Mouse (Mus musculus) hindlimb bud, embryonic 11.5 days (tissue): ENCODE measurements at regions not wholly inside any gene's neighbourhood (a gene's known extent, or its start where the extent isn't known, plus 50 kb on each side); places are given as distances from the start of the nearest gene placed in this dataset.

Experiments
- DNase-seq: peaks from one replicate; pipeline ENCODE4 v3.0.0-alpha.2; 2012; ENCODE audit warnings: low read depth, low spot score; ENCODE audit errors: extremely low spot score

DNA sequence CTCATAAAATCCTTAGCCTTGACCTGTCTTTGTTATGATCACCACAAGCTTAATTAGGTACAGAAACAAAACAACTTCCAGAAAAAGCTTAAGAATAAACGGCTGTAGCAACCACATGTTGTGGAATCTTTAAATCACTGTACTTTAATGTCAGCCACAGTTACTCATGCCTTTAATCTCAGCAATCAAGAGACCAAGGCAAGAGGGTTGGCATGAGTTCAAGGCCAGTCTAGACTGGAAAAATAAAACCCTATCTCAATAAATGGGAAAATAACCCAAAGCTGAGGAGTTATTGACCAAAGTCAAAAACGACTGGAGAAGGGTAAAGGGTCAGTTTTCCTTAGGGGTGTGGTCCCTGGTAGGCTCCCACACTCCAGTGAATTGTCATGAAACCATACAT, 595.2 kb upstream of the Akr1e1 start:
- no peak for DNase-seq

DNA sequence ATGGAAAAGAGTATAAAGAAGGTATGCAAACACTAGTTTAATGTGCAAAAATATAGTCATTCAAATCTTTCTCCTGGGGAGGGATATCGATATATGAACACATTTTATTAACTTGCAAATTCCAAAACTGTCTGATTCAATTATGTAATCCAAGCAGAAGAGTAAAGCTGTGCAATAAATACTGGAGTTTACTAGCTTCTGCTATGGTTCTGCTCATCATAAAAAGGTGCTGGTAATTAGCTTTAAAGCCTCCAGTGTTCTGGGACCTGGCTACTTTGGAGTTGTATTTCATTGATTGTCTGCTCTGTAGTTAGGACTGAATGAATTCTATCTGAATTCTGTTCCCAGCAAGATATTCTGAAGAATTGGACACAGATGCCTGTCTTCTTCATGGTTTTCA, 602.7 kb upstream of the Akr1e1 start:
- DNase-seq: no peak

DNA sequence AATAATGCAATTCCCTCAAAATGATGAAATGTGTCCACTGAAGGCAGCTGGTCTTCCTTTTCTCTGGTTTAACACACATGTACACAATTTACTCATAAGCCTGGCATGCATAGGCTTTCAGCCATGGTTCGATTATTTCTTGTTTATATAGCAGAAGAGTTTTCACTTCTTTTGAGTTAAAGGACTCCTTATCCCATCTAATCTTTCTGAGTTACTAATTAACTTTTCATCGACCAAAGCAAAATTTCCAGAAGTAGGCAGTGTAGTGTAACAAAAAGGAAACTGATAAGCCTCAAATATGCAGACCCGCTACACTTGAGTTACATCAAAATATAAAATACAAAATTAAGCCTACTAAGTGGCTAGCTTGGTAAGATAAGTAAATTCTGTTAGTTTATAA, 620.5 kb upstream of the Akr1e1 start:
- no peak for DNase-seq

DNA sequence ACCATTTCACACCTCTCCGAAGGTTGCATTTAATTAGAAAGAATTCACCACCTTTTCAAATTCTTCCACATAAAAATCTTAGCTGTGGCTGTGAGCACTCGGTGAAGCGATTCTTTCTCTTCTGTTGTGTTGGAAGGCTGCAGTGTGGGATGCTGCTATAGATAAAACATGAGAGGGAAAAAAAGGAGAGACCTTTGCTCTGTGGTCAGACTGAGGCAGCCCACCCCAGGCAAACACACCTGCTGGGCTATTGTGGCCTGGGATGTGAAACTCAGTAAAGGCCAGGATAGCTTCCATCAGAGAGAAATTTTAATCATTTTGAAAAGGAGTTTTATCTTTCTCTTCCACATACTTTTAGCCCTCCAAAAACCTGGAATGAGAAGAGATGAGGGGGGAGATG, 625.3 kb upstream of the Akr1e1 start:
- DNase-seq: no peak

DNA sequence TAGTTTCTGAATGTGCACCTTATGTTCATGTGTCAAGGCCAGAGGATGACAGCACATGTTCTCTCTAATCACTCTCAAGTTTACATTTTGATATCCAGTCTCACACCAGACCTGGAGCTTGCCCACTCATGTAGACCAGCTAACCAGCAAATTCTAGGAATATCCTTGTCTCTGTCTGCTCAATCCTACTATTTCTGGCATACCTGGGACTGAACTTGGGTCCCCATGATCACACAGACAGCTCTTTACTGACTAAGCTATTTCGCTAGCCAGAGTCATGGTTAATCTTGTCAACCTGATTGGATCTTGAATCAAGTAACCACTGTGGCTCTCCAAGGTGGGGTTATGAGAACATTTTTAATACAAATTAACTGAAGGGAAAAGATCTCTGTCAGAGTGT, 625.9 kb upstream of the Klf6 start:
- no peak for DNase-seq

DNA sequence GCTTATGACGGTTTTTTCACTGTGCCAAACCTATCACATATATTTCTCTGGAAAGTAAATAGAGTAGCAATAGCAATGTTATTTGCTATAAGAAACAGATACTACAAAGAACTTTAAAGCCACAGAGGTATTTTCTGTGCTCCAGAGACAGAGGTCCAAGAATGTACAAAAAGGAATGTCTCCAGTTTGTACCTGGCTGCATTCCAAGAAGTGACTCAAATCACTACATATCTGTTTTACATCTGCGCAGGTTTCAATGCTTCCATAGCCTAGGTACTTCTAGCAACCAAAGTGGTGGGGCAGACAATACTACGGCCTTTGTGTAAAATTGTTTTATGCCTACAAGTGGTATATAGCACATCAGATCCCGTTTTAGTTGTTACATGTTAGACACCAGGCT, 620.7 kb upstream of the Klf6 start:
- DNase-seq: no peak

DNA sequence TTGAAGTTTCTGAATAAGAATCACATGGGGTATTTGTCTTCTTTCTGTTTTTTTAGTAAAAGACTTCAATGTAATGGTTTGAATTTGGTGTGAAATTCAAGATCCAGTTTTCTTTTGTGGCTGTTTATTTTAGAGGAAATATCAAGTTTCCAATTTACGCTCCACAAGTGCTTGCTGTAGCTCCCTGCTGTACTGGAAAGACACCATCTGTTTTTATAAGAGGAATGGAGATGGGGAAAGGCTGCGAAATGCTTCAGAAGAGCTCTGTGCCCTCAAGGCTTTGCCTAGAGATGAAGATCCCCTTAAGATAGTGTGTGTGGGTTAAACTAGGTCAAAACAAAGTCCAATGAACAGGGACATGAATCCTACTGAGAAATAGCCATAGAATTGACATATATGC, 618.5 kb upstream of the Klf6 start:
- no peak for DNase-seq

DNA sequence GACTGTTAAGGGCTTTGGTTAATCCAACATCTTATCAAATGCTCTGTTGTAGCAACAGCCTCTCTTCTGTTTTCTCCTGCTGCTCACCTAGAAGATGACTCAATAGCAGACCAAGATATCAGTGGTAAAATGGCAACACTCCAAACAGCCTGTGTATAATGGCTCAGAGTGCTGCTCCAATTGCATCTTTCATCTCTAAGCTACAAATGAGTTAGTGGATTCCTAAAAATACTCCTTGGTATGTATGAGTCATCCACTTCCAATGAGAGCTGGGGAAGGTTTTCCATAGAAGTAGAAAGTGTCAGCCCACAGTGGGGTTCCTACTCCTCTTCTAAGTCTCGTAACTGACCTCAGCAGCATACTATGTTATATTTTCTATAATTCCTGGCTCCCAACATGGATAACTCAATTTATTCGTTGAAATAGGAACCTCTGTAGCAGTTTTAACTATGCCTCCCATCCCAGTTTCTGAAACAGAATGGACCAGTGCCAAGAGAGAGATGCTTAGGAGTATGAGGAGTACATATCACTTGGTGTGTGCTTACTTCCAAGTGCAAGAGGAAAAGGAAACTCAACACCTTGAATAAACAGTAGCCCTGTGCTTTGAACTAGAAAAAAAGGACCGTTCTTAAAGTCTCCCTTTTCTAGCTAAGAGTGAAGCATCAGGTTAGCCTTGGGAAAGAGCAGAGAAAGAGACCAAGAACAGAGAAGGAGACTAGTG, 612.5 kb upstream of the Klf6 start:
- no peak for DNase-seq

DNA sequence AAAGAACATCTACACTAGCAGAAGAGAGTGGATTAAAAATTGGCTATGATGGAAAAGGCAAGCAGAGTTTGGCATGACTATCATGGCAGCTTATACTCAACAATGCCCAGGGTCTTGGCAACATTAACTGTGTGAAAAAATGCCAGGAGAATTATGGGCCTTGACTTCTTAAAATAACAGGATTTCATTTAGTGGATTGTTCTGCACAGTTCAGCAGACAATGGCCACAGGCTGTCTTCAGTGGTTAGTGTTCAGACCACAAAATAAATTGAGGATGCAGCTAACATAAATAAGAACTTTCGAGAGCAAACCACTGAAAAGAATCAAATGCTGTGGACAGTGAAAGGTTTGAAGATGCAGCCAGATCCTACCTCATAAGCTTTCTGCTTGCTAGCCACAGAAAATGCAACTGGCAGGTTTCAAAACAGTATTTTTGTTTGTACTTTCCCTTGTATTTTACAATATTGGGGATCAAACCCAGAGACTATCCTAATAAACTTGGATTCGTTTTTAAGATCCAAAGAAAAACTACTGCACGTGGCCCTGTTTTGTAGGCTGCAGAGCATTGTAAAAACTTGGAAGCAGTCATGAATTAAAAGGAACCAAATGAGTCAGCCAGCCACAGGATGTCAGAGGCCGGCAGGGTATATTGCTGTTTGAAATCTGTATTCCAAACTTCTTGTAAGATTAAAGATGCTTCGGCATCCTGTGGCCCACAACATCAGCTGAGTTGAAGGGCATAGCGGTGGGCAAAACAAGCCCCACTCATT, 603.2 kb upstream of the Klf6 start:
- DNase-seq: no peak

DNA sequence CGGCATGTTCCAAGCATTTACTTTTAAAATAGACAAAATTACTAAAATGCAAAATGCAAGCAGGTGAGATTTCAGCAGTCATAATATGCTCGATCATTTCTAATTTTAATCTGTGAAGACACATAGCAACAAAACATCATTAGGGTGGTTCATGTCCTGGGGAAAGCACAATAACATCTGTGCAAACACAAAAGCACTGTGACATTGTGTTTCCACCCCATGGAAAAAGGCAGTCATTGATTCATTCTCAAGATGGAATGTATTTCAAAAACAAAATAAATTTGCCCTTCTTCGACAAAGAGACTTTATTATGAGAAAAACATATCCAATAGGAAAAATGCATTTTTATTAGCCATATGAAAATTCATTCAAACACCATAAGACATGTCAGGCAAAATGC, 601.5 kb upstream of the Klf6 start:
- DNase-seq: no peak

DNA sequence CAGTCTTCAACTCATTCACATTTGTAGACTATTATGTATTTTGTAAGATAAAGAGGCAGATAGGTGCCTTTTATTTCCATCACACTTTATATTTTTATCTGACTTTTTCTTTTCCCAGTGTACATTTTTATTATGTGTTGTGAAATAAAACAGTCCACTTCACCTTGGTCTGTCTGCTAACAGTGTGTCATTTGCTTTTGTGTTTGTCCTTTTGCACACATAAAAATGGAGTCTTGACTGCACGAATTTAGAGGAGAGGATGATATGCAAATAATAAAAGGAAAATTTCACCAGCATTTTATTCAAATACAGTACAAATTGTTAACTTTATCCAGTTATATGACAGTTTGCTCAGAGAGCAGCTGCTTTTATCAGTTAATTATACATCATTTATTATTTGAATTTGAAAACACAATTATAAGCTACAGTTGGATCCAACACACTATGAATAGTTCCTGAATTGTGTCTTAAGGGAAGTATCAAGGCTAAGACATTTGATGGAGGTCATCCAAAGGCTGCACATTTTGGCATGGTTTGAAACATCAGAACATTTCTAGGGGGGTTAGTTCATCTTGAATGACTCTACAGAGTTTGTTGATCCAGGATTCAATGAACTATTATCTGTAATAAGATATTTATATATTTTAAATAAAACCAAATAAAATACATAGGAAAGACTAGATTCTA, 588.6 kb upstream of the Klf6 start:
- no peak for DNase-seq

DNA sequence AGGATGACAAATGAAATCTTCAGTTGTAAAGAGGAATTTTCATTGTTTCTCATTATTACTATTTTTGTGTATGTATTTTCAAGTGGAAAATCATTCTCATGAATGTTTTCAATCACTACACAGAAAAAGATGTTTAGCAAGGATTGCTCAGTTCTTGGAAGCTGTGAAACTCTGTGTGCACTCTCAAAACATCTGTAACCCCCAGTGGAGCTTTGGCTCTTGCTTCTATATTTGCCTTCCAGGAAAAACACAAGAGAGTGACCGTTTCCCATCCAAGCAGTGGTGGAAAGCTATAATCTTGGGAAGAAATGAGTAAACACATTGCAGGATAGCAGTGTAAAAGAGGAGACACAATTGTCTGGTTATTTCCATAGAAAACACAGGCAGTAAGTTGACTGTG, 584.7 kb upstream of the Klf6 start:
- no peak for DNase-seq

DNA sequence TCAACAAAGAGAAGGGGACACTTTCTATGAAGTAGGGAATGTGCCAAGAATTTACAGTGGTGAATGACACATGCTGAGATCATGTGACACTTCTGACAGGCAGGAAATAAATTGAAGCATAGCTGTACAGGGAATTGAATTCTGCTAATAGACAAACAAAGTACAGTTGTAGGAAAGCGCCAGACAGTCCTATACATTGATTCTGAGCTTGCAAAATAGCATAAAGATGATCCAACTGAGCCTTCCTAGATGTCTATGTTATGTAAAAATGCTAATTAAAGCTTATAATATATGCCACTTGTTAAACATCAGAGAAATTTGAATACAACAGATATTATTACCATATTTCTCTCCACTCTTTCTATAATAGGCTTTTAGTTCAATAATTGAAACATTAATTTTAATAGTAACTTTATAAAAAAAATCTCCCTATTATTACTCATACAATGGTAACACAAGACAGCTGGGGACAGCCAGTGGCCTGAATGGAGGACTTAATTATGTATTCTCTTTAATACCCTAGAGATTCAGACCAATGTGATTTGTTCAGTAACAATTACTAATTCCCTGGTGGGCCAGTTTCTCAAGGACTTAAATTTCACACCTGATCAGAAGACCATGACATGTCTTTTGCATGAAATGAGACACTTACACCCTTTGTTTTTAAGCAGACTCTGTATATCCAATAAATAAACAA, 571.4 kb upstream of the Klf6 start:
- DNase-seq: no peak

DNA sequence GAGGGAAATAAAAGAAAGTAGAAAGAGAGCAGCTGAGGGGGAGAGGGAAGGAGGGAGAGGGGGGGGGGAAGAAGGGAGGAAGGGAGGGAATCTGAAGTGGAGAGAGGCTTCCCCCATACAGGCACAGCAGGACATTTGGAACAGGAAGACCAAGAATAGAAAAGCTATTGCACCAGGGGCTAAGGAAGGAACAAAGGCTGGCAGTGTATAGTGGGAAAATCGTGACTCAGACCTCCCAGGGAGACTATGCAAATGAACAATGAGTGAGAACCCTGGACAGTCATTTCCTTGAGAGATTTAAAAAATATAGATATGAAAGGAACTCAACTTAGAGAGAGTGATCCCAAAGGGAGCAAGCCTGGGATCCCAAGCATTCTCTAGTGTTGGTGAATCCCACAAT, 559.1 kb upstream of the Klf6 start:
- DNase-seq: no peak

DNA sequence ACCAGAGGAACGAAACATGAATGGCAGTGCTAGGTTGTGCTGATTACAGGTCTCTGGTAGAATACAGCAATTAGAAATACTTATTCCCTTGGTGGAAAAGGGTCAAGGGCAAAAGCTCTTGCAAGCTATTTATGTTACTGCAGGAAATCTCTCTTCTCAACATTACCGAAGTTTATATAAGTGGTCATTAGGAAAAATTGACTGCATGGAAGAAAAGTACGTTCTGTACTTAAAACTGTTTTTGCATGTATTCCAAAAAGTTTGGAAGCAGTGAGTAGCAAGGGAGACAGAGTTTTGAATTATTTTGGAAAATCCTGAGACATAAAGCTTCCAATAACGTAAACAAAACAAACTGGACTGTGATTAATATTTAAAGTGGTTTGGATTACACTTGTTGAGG, 554.6 kb upstream of the Klf6 start:
- DNase-seq: no peak

DNA sequence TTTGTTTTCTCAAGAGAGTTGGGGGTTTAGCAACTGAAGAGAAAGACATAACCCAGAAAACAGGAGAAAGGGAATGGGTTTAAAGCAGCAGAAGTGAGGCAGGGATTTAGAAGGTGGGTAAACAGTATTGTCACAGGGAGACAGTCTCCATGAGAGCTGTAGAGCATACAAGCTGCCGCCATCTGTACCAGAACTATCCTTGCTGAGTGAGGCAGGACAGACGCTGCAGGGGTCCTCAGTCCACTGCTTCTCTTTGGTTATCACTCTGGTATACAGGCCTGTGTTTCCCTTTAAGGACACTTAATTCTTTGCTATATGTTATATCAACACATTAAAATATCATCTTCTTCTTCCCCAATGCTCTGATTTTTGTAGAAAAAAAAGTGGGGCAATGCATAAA, 548.0 kb upstream of the Klf6 start:
- no peak for DNase-seq

DNA sequence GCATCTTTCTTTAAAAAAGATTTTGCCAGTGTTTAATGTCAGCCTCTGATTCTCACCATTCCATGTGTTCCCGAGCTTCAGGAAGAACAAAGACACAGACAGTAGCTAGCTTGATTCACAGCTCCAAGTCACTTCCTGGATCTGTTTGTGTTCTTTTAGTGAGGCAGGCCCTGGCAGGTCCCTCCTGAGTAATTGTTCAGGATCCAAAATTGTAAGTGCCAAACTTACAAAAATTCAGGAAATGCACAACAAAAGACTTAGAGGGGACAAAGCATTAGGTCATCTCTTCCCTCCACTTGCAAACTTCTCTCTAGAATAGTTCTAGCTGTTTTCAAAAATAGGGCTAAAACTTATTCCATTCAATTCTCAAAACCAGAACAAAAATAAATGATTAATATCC, 546.3 kb upstream of the Klf6 start:
- no peak for DNase-seq

DNA sequence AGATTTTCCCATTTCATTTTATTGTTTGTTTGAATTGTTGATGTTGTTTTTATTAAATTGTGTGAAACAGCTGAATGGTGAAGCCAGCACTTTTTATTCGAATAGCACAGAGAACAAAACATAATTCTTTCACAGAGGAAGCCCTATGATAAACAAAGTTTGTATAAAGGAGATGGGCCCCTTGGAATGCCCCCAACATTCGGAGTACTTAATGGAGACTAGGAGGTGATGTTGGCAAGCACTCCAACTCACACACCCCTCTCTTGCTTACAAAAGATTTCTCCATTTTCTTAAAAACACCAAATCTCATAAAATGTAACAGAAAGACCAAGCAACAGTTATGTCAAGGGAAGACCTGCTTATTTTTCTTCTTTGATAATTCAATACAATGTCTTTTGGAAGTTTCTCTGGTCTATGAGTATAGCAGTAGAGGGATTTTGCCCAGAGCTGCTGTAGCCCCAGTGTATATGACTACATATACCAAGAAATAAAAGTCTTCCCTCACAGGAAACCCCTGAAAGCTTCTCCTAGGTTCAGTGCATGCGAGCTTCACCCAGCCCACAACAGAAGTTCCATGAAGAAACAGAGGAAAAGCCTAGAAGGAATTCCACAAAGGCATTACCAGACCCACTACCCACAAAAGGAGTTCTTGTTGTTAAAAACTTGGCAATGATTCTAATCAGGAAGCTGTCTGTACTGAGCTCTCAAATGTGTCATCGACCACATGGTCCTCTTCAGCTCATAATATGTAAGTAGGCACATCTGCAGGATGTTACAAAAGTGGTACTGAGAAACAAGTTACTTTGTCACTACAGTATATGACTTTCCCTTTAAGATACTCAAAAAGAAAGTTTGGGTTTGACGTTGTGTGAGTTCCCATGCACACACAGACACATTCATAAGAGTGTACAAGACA, 543.1 kb upstream of the Klf6 start:
- no peak for DNase-seq

DNA sequence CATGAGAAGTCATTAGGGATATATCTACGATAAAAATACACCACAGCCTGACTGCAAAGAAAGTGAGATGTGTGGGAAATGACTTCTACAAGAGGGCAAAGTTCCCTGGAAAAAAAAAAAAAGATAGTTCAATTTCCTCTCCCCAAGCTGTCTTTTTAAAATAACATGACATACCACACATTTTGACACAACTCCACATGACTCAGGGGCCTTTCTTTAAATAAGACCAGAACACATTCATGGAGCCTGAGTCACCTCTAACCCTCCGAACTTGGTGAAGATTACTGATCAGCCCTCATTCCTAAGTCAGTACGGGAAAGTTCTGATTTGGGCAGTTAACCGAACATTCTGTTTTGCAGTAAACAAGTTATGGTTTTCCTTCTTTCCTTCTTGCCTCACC, 515.6 kb upstream of the Klf6 start:
- no peak for DNase-seq
